Comparison of ENCODE assay signal across 9 mouse cellular contexts in the genomic region with DNA sequence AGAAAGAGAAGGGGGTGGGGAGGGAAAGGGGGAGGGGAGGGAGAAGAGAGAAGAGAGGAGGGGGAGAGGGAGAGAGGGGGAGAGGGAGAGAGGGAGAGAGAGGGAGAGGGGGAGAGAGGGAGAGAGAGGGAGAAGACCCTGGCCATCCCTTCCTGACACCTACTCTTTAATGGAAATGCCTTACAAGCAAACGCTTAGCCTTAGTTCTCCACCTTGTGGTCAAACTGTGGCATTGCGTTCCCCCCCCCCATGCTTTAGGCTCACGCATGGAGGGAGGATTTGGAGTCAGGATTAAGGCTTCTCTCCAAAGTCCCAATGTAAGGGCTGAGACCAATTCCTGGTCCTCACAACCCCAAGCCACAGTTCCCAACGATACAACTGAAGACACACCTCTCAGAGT. TPM values are rescaled to one million over a fixed set of nuclear protein-coding genes. Genes with fewer than 3 reads are reported as not detected.
DNase-seq lines count a peak whose midpoint lies in the region; ATAC-seq lines count a peak whose summit lies in the region.
"Had no signal": no experiment of that assay in that cellular context is flagged by ENCODE, and none has a peak within 500 bp of the region (broad histone marks: within the 10 kb centered on the region; RNA-seq: fewer than 3 reads in every experiment).

No protein-coding gene starts in this region.

- intact Hi-C loops in gastrocnemius, postnatal 36 days (cut with DNase I) = loop anchor here (2.0 to 10.0 kb wide), 3 partner anchors 21 to 277 kb away; no protein-coding TSS in a partner anchor

- ATAC-seq in forebrain, embryonic 16.5 days = peak; percentile 36

- H3K4me1 ChIP-seq in forebrain, embryonic 16.5 days (replicated peaks; ENCODE audit: control insufficient read depth, insufficient read depth, low read length) = no peaks in the 10 kb centered on the region

- H3K9ac ChIP-seq in forebrain, embryonic 16.5 days (replicated peaks; ENCODE audit: low read depth, low read length) = no peak overlapping the region

- H3K4me3 ChIP-seq in forebrain, embryonic 16.5 days (replicated peaks; ENCODE audit: low read length) = no peak overlapping the region

- no peaks in the 10 kb centered on the region for H3K27me3 ChIP-seq in forebrain, embryonic 16.5 days (replicated peaks; ENCODE audit: control insufficient read depth, insufficient read depth, low read length)

- DNase-seq in gastrocnemius, postnatal 10 days = peak; percentile 23
- DNase-seq in gastrocnemius, postnatal 25 days = no peak
- DNase-seq in 416B (ENCODE audit: low read depth) (peak; percentile 58), adipocyte (ENCODE audit: low spot score) (peak; percentile 49)
- DNase-seq in lung, postnatal 25 days (ENCODE audit: low spot score) = peak; percentile 5
- DNase-seq in urinary bladder, postnatal 36 days (ENCODE audit: low spot score in 2 of 2) = no peak
- no peak for DNase-seq in gastrocnemius, postnatal 36 days

- H3K4me2 ChIP-seq in forebrain, embryonic 16.5 days (ENCODE audit: low read length) = no peak overlapping the region

- H3K36me3 ChIP-seq in forebrain, embryonic 16.5 days (ENCODE audit: control insufficient read depth, insufficient read depth) = no peaks in the 10 kb centered on the region

- H3K9me3 ChIP-seq in forebrain, embryonic 16.5 days (ENCODE audit: control insufficient read depth, low read length) = no peaks in the 10 kb centered on the region

- 5% methylated on average over 4 of the region's 4 CpGs for WGBS in forebrain, embryonic 16.5 days

- H3K27ac ChIP-seq in forebrain, embryonic 16.5 days (ENCODE audit: low read length) = no peak overlapping the region

RNA-seq across cellular contexts. Expression of a gene that starts 29.0 kb away (rescaled TPM):
- total RNA-seq in gastrocnemius, postnatal 10 days (2021) = under 1 TPM; 0.35 to 0.54 TPM
- under 1 TPM; 0.40 to 0.56 TPM for total RNA-seq in gastrocnemius, postnatal 25 days (2021)
- 0.43 TPM in 1 of 2 replicates, not detected in the other for polyA plus RNA-seq in forebrain, embryonic 16.5 days (2015; fragmentation: Nextera tagmentation; extraction: Ambion mirVana)
- under 1 TPM in 1 of 2 experiments, not detected in 1; 0.52 TPM for total RNA-seq in gastrocnemius, postnatal 36 days (2021)
- total RNA-seq: left cerebral cortex, adult 18-20 months had no signal

RNA-seq across cellular contexts. Expression of a gene that starts 42.9 kb away (rescaled TPM):
- total RNA-seq in gastrocnemius, postnatal 10 days (2021) = not detected
- total RNA-seq in gastrocnemius, postnatal 25 days (2021) = not detected
- 2.2 and 2.8 TPM in 2 replicates for polyA plus RNA-seq in forebrain, embryonic 16.5 days (2015; fragmentation: Nextera tagmentation; extraction: Ambion mirVana)
- total RNA-seq in gastrocnemius, postnatal 36 days (2021) = not detected
- total RNA-seq: left cerebral cortex, adult 18-20 months had no signal

RNA-seq across cellular contexts. Expression of a gene that starts 48.1 kb away (rescaled TPM):
- total RNA-seq in gastrocnemius, postnatal 10 days (2021) = not detected
- not detected for total RNA-seq in gastrocnemius, postnatal 25 days (2021)
- polyA plus RNA-seq in forebrain, embryonic 16.5 days (2015; fragmentation: Nextera tagmentation; extraction: Ambion mirVana) = 22.3 and 28.5 TPM in 2 replicates
- total RNA-seq in gastrocnemius, postnatal 36 days (2021) = not detected

Comparison
In these comparisons a context has a peak if more than half of its experiments do, and no peak if none do; other contexts are left out.
1. DNase-seq: peak in gastrocnemius, postnatal 10 days (single experiment), 416B (single experiment), adipocyte (single experiment) and lung, postnatal 25 days (single experiment); none in gastrocnemius, postnatal 25 days (single experiment), urinary bladder, postnatal 36 days (0 of 2) and gastrocnemius, postnatal 36 days (0 of 2).